Mouse (Mus musculus): Measurements from ENCODE around the gene Ppp3cb.

Ppp3cb gene

GRCm38 (mm10) chr14:20550136-20550535 is 3.8 kb upstream of the Ppp3cb start:
- Histone ChIP-seq H3K4me1 (replicated peaks; ENCODE audit: low read depth, low read length) (peaks cover 8% of the 10 kb centered on the region), H3K27me3 (ENCODE audit: insufficient read depth, low read length) (no peaks in the 10 kb centered on the region)
- no peak for TF ChIP-seq POU5F1 (IDR thresholded peaks at IDR 0.05; ENCODE audit: borderline replicate concordance, low read length)
- TF ChIP-seq NANOG (IDR thresholded peaks at IDR 0.05; ENCODE audit: borderline replicate concordance, low read length), result no peak
- no peak for TF ChIP-seq CTCF (conservative IDR thresholded peaks at IDR 0.05; ENCODE audit: low read length)

DNA sequence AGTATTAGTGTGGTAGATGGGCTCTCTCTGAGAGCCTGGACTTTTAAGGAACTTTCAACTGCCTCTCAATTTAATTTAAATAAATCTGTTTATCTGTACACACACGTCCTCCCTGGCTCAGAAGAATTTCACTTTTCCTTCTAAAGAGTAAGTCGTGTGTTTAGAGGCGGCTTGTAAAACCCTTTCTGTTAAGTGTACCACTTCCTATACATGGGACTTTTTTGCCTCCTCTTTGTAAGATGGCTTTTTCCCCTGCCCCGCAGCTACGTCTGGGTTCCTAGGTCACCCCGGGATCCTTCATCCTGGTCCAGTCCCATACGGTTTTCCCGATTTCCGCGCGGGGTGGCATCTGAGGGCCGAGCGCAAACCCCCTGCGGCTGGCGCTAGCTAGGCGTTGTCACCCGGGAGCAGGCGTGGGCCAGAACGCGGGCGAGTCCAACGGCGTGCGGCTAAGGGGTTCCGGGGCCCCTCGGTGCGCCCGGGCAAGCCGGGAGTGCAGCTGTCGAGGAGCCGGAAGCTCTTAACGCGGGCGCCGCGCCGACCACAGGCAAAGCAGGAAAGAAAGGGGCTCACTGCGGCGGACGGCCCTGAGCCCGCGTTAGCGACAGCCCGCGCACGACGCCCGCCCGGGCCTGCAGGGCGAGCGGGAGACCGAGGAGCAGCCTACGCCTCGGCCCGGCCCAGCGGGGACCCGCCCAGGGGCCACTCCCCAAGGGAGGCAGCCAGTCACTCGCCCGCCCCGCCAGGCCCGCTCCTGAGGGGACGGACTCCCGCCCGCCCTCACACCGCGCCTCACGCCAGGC is 643 bp downstream of the Ppp3cb start:
- peak overlapping the region; percentile 94 for H3K4me3 ChIP-seq (replicated peaks; ENCODE audit: low read length)
- peaks cover 27% of the 10 kb centered on the region for H3K36me3 ChIP-seq (ENCODE audit: insufficient read depth, low read length)
- H3K4me1 ChIP-seq (replicated peaks; ENCODE audit: low read depth, low read length), result peaks cover 13% of the 10 kb centered on the region
- no peaks in the 10 kb centered on the region for H3K9me3 ChIP-seq (ENCODE audit: low read length)
- TF ChIP-seq CTCF (conservative IDR thresholded peaks at IDR 0.05; ENCODE audit: low read length) (no peak), NANOG (IDR thresholded peaks at IDR 0.05; ENCODE audit: borderline replicate concordance, low read length) (no peak), POU5F1 (IDR thresholded peaks at IDR 0.05; ENCODE audit: borderline replicate concordance, low read length) (no peak)
- H3K27me3 ChIP-seq (ENCODE audit: insufficient read depth, low read length), result no peaks in the 10 kb centered on the region

More at GRCm38 (mm10) chr14:20550136-20550535, 3.8 kb upstream of the Ppp3cb start:
- H3K36me3 ChIP-seq (ENCODE audit: insufficient read depth, low read length), result peaks cover 46% of the 10 kb centered on the region
- H3K4me3 ChIP-seq (replicated peaks; ENCODE audit: low read length), result no peak overlapping the region
- H3K9me3 ChIP-seq (ENCODE audit: low read length), result no peaks in the 10 kb centered on the region

- peaks cover 13% of the 10 kb centered on the region for H3K4me1 ChIP-seq (replicated peaks; ENCODE audit: low read depth, low read length)
- peak overlapping the region; percentile 94 for H3K4me3 ChIP-seq (replicated peaks; ENCODE audit: low read length)
- H3K36me3 ChIP-seq (ENCODE audit: insufficient read depth, low read length), result peaks cover 18% of the 10 kb centered on the region
- no peaks in the 10 kb centered on the region for H3K27me3 ChIP-seq (ENCODE audit: insufficient read depth, low read length)
- TF ChIP-seq NANOG (IDR thresholded peaks at IDR 0.05; ENCODE audit: borderline replicate concordance, low read length) (no peak), CTCF (conservative IDR thresholded peaks at IDR 0.05; ENCODE audit: low read length) (no peak)
- no peaks in the 10 kb centered on the region for H3K9me3 ChIP-seq (ENCODE audit: low read length)
These were observed 1.6 kb downstream of the Ppp3cb start for GRCm38 (mm10) chr14:20544467-20545411.

DNA sequence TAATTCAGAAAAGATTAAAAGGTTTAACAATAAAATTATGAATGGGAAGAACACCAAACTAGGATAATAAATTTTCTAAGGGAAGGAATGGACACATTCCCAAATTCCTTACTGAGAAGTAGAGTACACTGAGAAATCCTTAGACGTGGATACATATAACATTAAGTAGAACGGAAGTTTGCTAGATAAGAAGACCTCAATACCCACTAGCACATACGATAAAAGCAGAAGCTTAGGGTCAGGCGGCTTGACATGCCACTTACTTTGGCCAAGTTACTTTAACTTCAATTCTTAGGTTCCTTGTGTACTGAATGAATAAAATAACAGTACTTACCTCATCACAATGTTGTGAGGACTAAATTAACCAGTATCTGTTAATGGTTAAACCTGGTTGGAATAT is 16.7 kb downstream of the Ppp3cb start:
- Histone ChIP-seq H3K4me1 (replicated peaks; ENCODE audit: low read depth, low read length) (no peaks in the 10 kb centered on the region), H3K4me3 (replicated peaks; ENCODE audit: low read length) (no peak overlapping the region), H3K9me3 (ENCODE audit: low read length) (no peaks in the 10 kb centered on the region), H3K36me3 (ENCODE audit: insufficient read depth, low read length) (no peaks in the 10 kb centered on the region), H3K27me3 (ENCODE audit: insufficient read depth, low read length) (no peaks in the 10 kb centered on the region)
- TF ChIP-seq CTCF (conservative IDR thresholded peaks at IDR 0.05; ENCODE audit: low read length) (no peak), POU5F1 (IDR thresholded peaks at IDR 0.05; ENCODE audit: borderline replicate concordance, low read length) (no peak), NANOG (IDR thresholded peaks at IDR 0.05; ENCODE audit: borderline replicate concordance, low read length) (no peak)

GRCm38 (mm10) chr14:20520179-20520578 is 26.2 kb downstream of the Ppp3cb start:
- TF ChIP-seq CTCF (conservative IDR thresholded peaks at IDR 0.05; ENCODE audit: low read length), result no peak
- TF ChIP-seq POU5F1 (IDR thresholded peaks at IDR 0.05; ENCODE audit: borderline replicate concordance, low read length), result no peak
- TF ChIP-seq NANOG (IDR thresholded peaks at IDR 0.05; ENCODE audit: borderline replicate concordance, low read length), result no peak
- no peak overlapping the region for H3K4me3 ChIP-seq (replicated peaks; ENCODE audit: low read length)
- H3K4me1 ChIP-seq (replicated peaks; ENCODE audit: low read depth, low read length), result no peaks in the 10 kb centered on the region
- H3K36me3 ChIP-seq (ENCODE audit: insufficient read depth, low read length), result peaks cover 9% of the 10 kb centered on the region; the same call in 1 of the 2 replicates
- H3K9me3 ChIP-seq (ENCODE audit: low read length), result no peaks in the 10 kb centered on the region
- H3K27me3 ChIP-seq (ENCODE audit: insufficient read depth, low read length), result no peaks in the 10 kb centered on the region

GRCm38 (mm10) chr14:20508424-20508823 is 37.9 kb downstream of the Ppp3cb start:
- Histone ChIP-seq H3K9me3 (ENCODE audit: low read length) (no peaks in the 10 kb centered on the region), H3K4me3 (replicated peaks; ENCODE audit: low read length) (no peak overlapping the region), H3K36me3 (ENCODE audit: insufficient read depth, low read length) (peaks cover 6% of the 10 kb centered on the region; the same call in 1 of the 2 replicates), H3K27me3 (ENCODE audit: insufficient read depth, low read length) (no peaks in the 10 kb centered on the region), H3K4me1 (replicated peaks; ENCODE audit: low read depth, low read length) (no peaks in the 10 kb centered on the region)
- TF ChIP-seq CTCF (conservative IDR thresholded peaks at IDR 0.05; ENCODE audit: low read length), result no peak
- no peak for TF ChIP-seq POU5F1 (IDR thresholded peaks at IDR 0.05; ENCODE audit: borderline replicate concordance, low read length)
- no peak for TF ChIP-seq NANOG (IDR thresholded peaks at IDR 0.05; ENCODE audit: borderline replicate concordance, low read length)

DNA sequence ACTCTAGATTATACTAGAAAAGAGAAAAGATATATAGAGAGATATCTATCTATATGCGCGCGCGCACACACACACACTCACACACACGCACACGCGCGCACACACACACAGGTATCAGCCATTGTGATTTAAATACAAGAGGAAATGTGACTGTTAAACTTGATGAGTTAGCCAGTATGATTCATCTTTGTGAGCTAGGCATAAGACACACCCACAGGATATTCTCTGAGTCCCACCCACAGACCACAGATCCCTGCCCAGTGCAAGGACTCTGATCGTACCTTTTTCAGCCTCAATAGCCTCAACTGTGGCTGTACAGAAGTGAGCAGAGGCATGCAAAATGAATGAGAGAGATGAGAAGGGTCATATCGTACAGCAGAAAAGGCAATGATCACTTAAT is 43.4 kb downstream of the Ppp3cb start:
- Histone ChIP-seq H3K4me3 (replicated peaks; ENCODE audit: low read length) (no peak overlapping the region), H3K36me3 (ENCODE audit: insufficient read depth, low read length) (peaks cover 7% of the 10 kb centered on the region), H3K9me3 (ENCODE audit: low read length) (no peaks in the 10 kb centered on the region), H3K27me3 (ENCODE audit: insufficient read depth, low read length) (no peaks in the 10 kb centered on the region), H3K4me1 (replicated peaks; ENCODE audit: low read depth, low read length) (peaks cover 5% of the 10 kb centered on the region; the same call in 1 of the 2 replicates)
- TF ChIP-seq POU5F1 (IDR thresholded peaks at IDR 0.05; ENCODE audit: borderline replicate concordance, low read length), result no peak
- no peak for TF ChIP-seq NANOG (IDR thresholded peaks at IDR 0.05; ENCODE audit: borderline replicate concordance, low read length)
- no peak for TF ChIP-seq CTCF (conservative IDR thresholded peaks at IDR 0.05; ENCODE audit: low read length)

DNA sequence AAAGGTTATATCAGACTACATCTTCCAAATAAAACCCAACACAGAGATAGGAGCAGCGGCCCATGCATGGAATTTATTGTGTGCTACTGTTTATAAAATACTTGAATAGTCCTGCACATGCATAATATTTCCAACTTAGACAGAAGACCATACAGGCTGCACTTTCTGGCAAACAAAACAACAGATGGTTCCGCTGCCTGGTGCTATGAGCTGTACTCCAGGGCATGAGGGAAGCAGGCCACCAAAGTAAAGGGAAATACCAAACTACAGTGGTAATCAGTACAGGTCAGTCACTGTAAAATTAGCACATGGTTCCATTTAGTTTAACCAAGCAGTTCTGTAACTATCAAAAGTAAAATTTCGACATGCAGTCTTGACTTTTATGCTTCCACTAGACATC is 46.4 kb downstream of the Ppp3cb start:
- Histone ChIP-seq H3K36me3 (ENCODE audit: insufficient read depth, low read length) (peaks cover 24% of the 10 kb centered on the region), H3K4me1 (replicated peaks; ENCODE audit: low read depth, low read length) (peaks cover 5% of the 10 kb centered on the region; the same call in 1 of the 2 replicates), H3K27me3 (ENCODE audit: insufficient read depth, low read length) (no peaks in the 10 kb centered on the region), H3K9me3 (ENCODE audit: low read length) (no peaks in the 10 kb centered on the region), H3K4me3 (replicated peaks; ENCODE audit: low read length) (no peak overlapping the region)
- TF ChIP-seq NANOG (IDR thresholded peaks at IDR 0.05; ENCODE audit: borderline replicate concordance, low read length) (no peak), POU5F1 (IDR thresholded peaks at IDR 0.05; ENCODE audit: borderline replicate concordance, low read length) (no peak), CTCF (conservative IDR thresholded peaks at IDR 0.05; ENCODE audit: low read length) (no peak)
